Mouse (Mus musculus): ENCODE measurements at regions not wholly inside any gene's neighbourhood (a gene's known extent, or its start where the extent isn't known, plus 50 kb on each side); places are given as distances from the start of the nearest gene placed in this dataset.

GRCm38 (mm10) chr3:78812425-78812824, 473.9 kb downstream of the Rapgef2 start:
- ATAC-seq (ENCODE audit: insufficient number of reproducible peaks, insufficient read depth, low FRiP score, low read depth): no peak
- Histone ChIP-seq H3K4me1 (ENCODE audit: control insufficient read depth in 2 of 2, insufficient read depth in 2 of 2, low read length in 2 of 2) (no peaks in the 10 kb centered on the region), H3K27ac (replicated peaks in 1 of 2; ENCODE audit: control insufficient read depth in 1 of 2, insufficient read depth in 1 of 2, low read depth in 2 of 2, low read length in 2 of 2) (no peak overlapping the region), H3K36me3 (ENCODE audit: control insufficient read depth, insufficient read depth, low read length) (no peaks in the 10 kb centered on the region), H3K27me3 (ENCODE audit: control insufficient read depth, insufficient read depth, low read length) (no peaks in the 10 kb centered on the region), H3K4me2 (ENCODE audit: low read length) (no peak overlapping the region), H3K4me3 (ENCODE audit: control insufficient read depth in 1 of 2, insufficient read depth in 1 of 2, low read depth in 1 of 2, low read length in 2 of 2) (no peak overlapping the region), H3K9ac (ENCODE audit: low read length) (no peak overlapping the region), H3K9me3 (ENCODE audit: control insufficient read depth, low read length) (no peaks in the 10 kb centered on the region)
- WGBS: 86% methylated on average over 3 of the region's 3 CpGs

- H3K4me3 ChIP-seq (ENCODE audit: control insufficient read depth in 1 of 2, insufficient read depth in 1 of 2, low read depth in 1 of 2, low read length in 2 of 2): no peak overlapping the region
- no peaks in the 10 kb centered on the region for H3K4me1 ChIP-seq (ENCODE audit: control insufficient read depth in 2 of 2, insufficient read depth in 2 of 2, low read length in 2 of 2)
- no peaks in the 10 kb centered on the region for H3K36me3 ChIP-seq (ENCODE audit: control insufficient read depth, insufficient read depth, low read length)
- ATAC-seq (ENCODE audit: insufficient number of reproducible peaks, insufficient read depth, low FRiP score, low read depth): no peak
- H3K9me3 ChIP-seq (ENCODE audit: control insufficient read depth, low read length): no peaks in the 10 kb centered on the region
- 82% methylated on average over 5 of the region's 5 CpGs for WGBS
- no peak overlapping the region for H3K4me2 ChIP-seq (ENCODE audit: low read length)
- no peak overlapping the region for H3K27ac ChIP-seq (replicated peaks in 1 of 2; ENCODE audit: control insufficient read depth in 1 of 2, insufficient read depth in 1 of 2, low read depth in 2 of 2, low read length in 2 of 2)
- no peak overlapping the region for H3K9ac ChIP-seq (ENCODE audit: low read length)
- H3K27me3 ChIP-seq (ENCODE audit: control insufficient read depth, insufficient read depth, low read length): no peaks in the 10 kb centered on the region
Observed at GRCm38 (mm10) chr3:78810431-78811152, 475.7 kb downstream of the Rapgef2 start.

GRCm38 (mm10) chr3:78803176-78803575, 483.1 kb downstream of the Rapgef2 start:
- WGBS: 70% methylated on average over 2 of the region's 2 CpGs
- H3K27ac ChIP-seq (replicated peaks in 1 of 2; ENCODE audit: control insufficient read depth in 1 of 2, insufficient read depth in 1 of 2, low read depth in 2 of 2, low read length in 2 of 2): no peak overlapping the region
- ATAC-seq (ENCODE audit: insufficient number of reproducible peaks, insufficient read depth, low FRiP score, low read depth): no peak
- H3K36me3 ChIP-seq (ENCODE audit: control insufficient read depth, insufficient read depth, low read length): no peaks in the 10 kb centered on the region
- H3K4me3 ChIP-seq (ENCODE audit: control insufficient read depth in 1 of 2, insufficient read depth in 1 of 2, low read depth in 1 of 2, low read length in 2 of 2): no peak overlapping the region
- no peak overlapping the region for H3K4me2 ChIP-seq (ENCODE audit: low read length)
- H3K27me3 ChIP-seq (ENCODE audit: control insufficient read depth, insufficient read depth, low read length): no peaks in the 10 kb centered on the region
- H3K9ac ChIP-seq (ENCODE audit: low read length): no peak overlapping the region
- no peaks in the 10 kb centered on the region for H3K4me1 ChIP-seq (ENCODE audit: control insufficient read depth in 2 of 2, insufficient read depth in 2 of 2, low read length in 2 of 2)
- H3K9me3 ChIP-seq (ENCODE audit: control insufficient read depth, low read length): no peaks in the 10 kb centered on the region

GRCm38 (mm10) chr3:78795951-78796455, 490.3 kb downstream of the Rapgef2 start:
- Histone ChIP-seq H3K27ac (replicated peaks in 1 of 2; ENCODE audit: control insufficient read depth in 1 of 2, insufficient read depth in 1 of 2, low read depth in 2 of 2, low read length in 2 of 2) (no peak overlapping the region), H3K4me2 (ENCODE audit: low read length) (no peak overlapping the region), H3K4me1 (ENCODE audit: control insufficient read depth in 2 of 2, insufficient read depth in 2 of 2, low read length in 2 of 2) (no peaks in the 10 kb centered on the region), H3K9ac (ENCODE audit: low read length) (no peak overlapping the region), H3K27me3 (ENCODE audit: control insufficient read depth, insufficient read depth, low read length) (no peaks in the 10 kb centered on the region), H3K36me3 (ENCODE audit: control insufficient read depth, insufficient read depth, low read length) (no peaks in the 10 kb centered on the region), H3K4me3 (ENCODE audit: control insufficient read depth in 1 of 2, insufficient read depth in 1 of 2, low read depth in 1 of 2, low read length in 2 of 2) (no peak overlapping the region), H3K9me3 (ENCODE audit: control insufficient read depth, low read length) (no peaks in the 10 kb centered on the region)
- WGBS: 82% methylated on average over 4 of the region's 4 CpGs
- no peak for ATAC-seq (ENCODE audit: insufficient number of reproducible peaks, insufficient read depth, low FRiP score, low read depth)

GRCm38 (mm10) chr3:78792440-78793057, 493.8 kb downstream of the Rapgef2 start:
- WGBS: 98% methylated on average over 7 of the region's 7 CpGs
- Histone ChIP-seq H3K4me1 (ENCODE audit: control insufficient read depth in 2 of 2, insufficient read depth in 2 of 2, low read length in 2 of 2) (no peaks in the 10 kb centered on the region), H3K27ac (replicated peaks in 1 of 2; ENCODE audit: control insufficient read depth in 1 of 2, insufficient read depth in 1 of 2, low read depth in 2 of 2, low read length in 2 of 2) (no peak overlapping the region), H3K4me3 (ENCODE audit: control insufficient read depth in 1 of 2, insufficient read depth in 1 of 2, low read depth in 1 of 2, low read length in 2 of 2) (no peak overlapping the region), H3K27me3 (ENCODE audit: control insufficient read depth, insufficient read depth, low read length) (no peaks in the 10 kb centered on the region), H3K9ac (ENCODE audit: low read length) (no peak overlapping the region), H3K9me3 (ENCODE audit: control insufficient read depth, low read length) (no peaks in the 10 kb centered on the region), H3K4me2 (ENCODE audit: low read length) (no peak overlapping the region), H3K36me3 (ENCODE audit: control insufficient read depth, insufficient read depth, low read length) (no peaks in the 10 kb centered on the region)
- no peak for ATAC-seq (ENCODE audit: insufficient number of reproducible peaks, insufficient read depth, low FRiP score, low read depth)

GRCm38 (mm10) chr3:78782766-78783165, 503.6 kb downstream of the Rapgef2 start:
- Histone ChIP-seq H3K9me3 (ENCODE audit: control insufficient read depth, low read length) (no peaks in the 10 kb centered on the region), H3K27me3 (ENCODE audit: control insufficient read depth, insufficient read depth, low read length) (no peaks in the 10 kb centered on the region), H3K9ac (ENCODE audit: low read length) (no peak overlapping the region), H3K4me1 (ENCODE audit: control insufficient read depth in 2 of 2, insufficient read depth in 2 of 2, low read length in 2 of 2) (no peaks in the 10 kb centered on the region), H3K36me3 (ENCODE audit: control insufficient read depth, insufficient read depth, low read length) (no peaks in the 10 kb centered on the region), H3K4me3 (ENCODE audit: control insufficient read depth in 1 of 2, insufficient read depth in 1 of 2, low read depth in 1 of 2, low read length in 2 of 2) (no peak overlapping the region), H3K27ac (replicated peaks in 1 of 2; ENCODE audit: control insufficient read depth in 1 of 2, insufficient read depth in 1 of 2, low read depth in 2 of 2, low read length in 2 of 2) (no peak overlapping the region), H3K4me2 (ENCODE audit: low read length) (no peak overlapping the region)
- 72% methylated on average over 1 of the region's 1 CpGs for WGBS
- no peak for ATAC-seq (ENCODE audit: insufficient number of reproducible peaks, insufficient read depth, low FRiP score, low read depth)

- WGBS: 57% methylated on average over 4 of the region's 4 CpGs
- Histone ChIP-seq H3K4me3 (ENCODE audit: control insufficient read depth in 1 of 2, insufficient read depth in 1 of 2, low read depth in 1 of 2, low read length in 2 of 2) (no peak overlapping the region), H3K4me2 (ENCODE audit: low read length) (no peak overlapping the region), H3K9ac (ENCODE audit: low read length) (no peak overlapping the region), H3K36me3 (ENCODE audit: control insufficient read depth, insufficient read depth, low read length) (no peaks in the 10 kb centered on the region), H3K27me3 (ENCODE audit: control insufficient read depth, insufficient read depth, low read length) (no peaks in the 10 kb centered on the region), H3K4me1 (ENCODE audit: control insufficient read depth in 2 of 2, insufficient read depth in 2 of 2, low read length in 2 of 2) (no peaks in the 10 kb centered on the region), H3K9me3 (ENCODE audit: control insufficient read depth, low read length) (no peaks in the 10 kb centered on the region), H3K27ac (replicated peaks in 1 of 2; ENCODE audit: control insufficient read depth in 1 of 2, insufficient read depth in 1 of 2, low read depth in 2 of 2, low read length in 2 of 2) (no peak overlapping the region)
- ATAC-seq (ENCODE audit: insufficient number of reproducible peaks, insufficient read depth, low FRiP score, low read depth): no peak
Observed at GRCm38 (mm10) chr3:78755686-78756476, 530.4 kb downstream of the Rapgef2 start.

Measured in heart, embryonic 14.5 days (tissue).